Mouse (Mus musculus) ES-Bruce4 (cell line): ENCODE data around the gene Hoxc6.

Source experiments
- CTCF ChIP-seq: IDR thresholded peaks from one replicate; pipeline ENCODE4 v1.8.1; 2011; ENCODE audit warnings: low read depth, low read length
- EP300 ChIP-seq: IDR thresholded peaks from 2 replicates; pipeline ENCODE4 v1.6.1; 2011; ENCODE audit warnings: low read depth, low read length; ENCODE audit not compliant: insufficient read depth
- POLR2A ChIP-seq: IDR thresholded peaks from one replicate; pipeline ENCODE4 v1.8.1; 2011; ENCODE audit warnings: low read length; ENCODE audit not compliant: insufficient read depth

- no peak for TF ChIP-seq CTCF
- no peak for TF ChIP-seq POLR2A
- no peak for TF ChIP-seq EP300
These were observed 41.2 kb upstream of the Hoxc6 start for GRCm38 (mm10) chr15:102956906-102957305.
